Mouse (Mus musculus): ENCODE measurements at regions not wholly inside any gene's neighbourhood (a gene's known extent, or its start where the extent isn't known, plus 50 kb on each side); places are given as distances from the start of the nearest gene placed in this dataset.

- TF ChIP-seq CHD1 (IDR thresholded peaks at IDR 0.05; ENCODE audit: low read depth, low read length) (no peak), CTCF (conservative IDR thresholded peaks at IDR 0.05 in 1 of 2, IDR thresholded peaks at IDR 0.05 in 1 of 2; ENCODE audit: low read depth in 2 of 2, low read length in 2 of 2) (no peak), POLR2AphosphoS2 (IDR thresholded peaks at IDR 0.05; ENCODE audit: low read depth, low read length) (no peak), POLR2A (IDR thresholded peaks at IDR 0.05; ENCODE audit: low read depth, low read length) (no peak)
Observed at GRCm38 (mm10) chr2:171496620-171497019, 546.6 kb downstream of the Cbln4 start.

Data from CH12.LX (cell line).